Mouse (Mus musculus) adrenal gland, postnatal 36 days (tissue): ENCODE results near the gene Ptrhd1. TPM values are rescaled to one million over a fixed set of nuclear protein-coding genes. Genes with fewer than 3 reads are reported as not detected.
"Not testable (repeated sequence)": the region's sequence is repeated elsewhere in the genome, so short reads cannot be mapped to it uniquely, and the experiment has no call there.

Source experiments
- DNase-seq, 2 experiments: peaks; one replicate each; pipeline ENCODE4 v3.0.0; 2021; ENCODE audit warnings: mixed read lengths in 1 of 2
- long read RNA-seq, 2 experiments: library from polyadenylated mRNA; stranded (forward); transcript quantifications; one replicate each; pipeline ENCODE4 v2.0.0; 2021; ENCODE audit warnings: borderline sequencing depth in 2 of 2
- total RNA-seq, 2 experiments: library from RNA; stranded (reverse); gene quantifications; 2 replicates each; pipeline ENCODE4 v1.2.3; 2021

Ptrhd1 gene
- 1 to 10 TPM; 7.3 to 8.3 TPM for total RNA-seq
- long read RNA-seq, experiment 1, transcript Ptrhd1-201 (2 exons, 3,840 nt), result major isoform, 24 of 30 reads
- long read RNA-seq, experiment 1, partial matches to known transcripts, result 0 of 30 reads
- long read RNA-seq, experiment 1, other reads (novel, unspliced or antisense), result 6 of 30 reads
- long read RNA-seq, experiment 2, transcript Ptrhd1-201 (2 exons, 3,840 nt), result major isoform, 12 of 13 reads
- long read RNA-seq, experiment 2, partial matches to known transcripts, result 0 of 13 reads
- long read RNA-seq, experiment 2, other reads (novel, unspliced or antisense), result 1 of 13 reads

DNA sequence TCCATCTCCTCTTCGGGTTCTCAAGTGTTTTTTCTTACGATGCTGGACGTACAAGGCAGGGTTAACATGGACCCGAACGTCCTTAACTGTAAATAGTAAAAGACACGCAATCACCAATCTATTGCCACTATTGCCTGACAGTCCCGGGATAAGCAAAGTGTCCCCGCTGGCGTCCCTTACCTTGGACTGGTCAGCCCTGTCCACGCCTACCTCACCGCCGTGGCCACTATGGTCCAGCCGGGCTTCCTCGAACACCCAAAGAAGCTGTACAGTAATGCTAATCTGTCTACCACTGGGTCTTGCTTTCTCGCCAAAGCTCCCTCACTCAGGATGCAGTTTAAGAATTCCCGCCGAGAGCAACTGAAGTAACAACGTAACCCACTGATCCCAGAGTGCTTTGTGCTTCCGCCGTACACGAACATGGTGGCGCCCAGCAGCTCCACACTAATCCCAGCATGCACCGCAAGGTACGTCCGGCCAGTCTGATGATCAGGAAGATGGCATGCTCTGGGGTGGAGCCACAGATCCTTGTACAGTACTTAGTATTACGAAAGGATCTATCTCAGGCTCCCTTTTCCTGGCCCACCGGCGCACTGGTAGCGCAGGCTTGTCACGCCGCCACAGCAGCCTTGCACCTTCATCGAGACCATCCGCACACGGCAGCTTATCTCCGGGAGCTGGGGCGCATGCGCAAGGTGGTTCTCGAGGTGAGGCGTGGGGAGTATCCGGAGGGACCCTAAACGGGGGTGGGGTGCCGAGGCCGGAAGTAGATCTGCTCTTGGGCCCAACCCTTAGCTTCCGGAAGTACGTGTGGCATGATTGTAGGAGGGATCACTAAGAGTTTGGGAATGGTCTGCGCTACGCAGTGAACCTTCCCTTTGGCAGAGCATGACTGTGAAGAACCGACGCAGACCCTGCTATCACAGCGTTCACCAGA is at the start of gene Ptrhd1, which contains the start of gene Cenpo:
Ptrhd1 (plus strand) TSS at position 456 of the 937 bp plus-strand sequence.
Cenpo (minus strand) TSS at position 723 of the 937 bp plus-strand sequence.
- peak; percentile 95 for DNase-seq

- DNase-seq, result no peak
Observed at GRCm38 (mm10) chr12:4184648-4185047, 49.2 kb upstream of the Ptrhd1 start.

GRCm38 (mm10) chr12:4188171-4189059 is 45.4 kb upstream of the Ptrhd1 start:
- peak; percentile 77 to 85 for DNase-seq

DNA sequence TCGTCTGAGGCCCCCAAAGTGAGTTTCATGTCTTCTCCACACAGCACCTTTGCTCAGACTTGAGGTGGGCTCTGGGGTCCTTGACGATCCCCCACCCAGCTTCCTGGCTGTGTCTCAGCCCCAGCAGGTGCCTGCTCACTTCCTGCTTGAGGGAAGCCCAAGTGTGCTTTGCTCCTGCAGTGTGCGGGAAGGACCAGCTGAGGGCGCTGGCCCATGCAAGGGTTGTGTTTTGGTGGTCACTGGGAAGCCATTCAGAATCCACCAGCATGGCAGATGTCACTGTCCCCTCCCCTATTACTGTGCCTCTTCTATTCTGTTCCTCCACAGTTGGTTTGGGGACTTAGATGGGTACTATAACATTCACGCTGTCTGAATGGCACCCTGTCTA is 44.8 kb upstream of the Ptrhd1 start:
- DNase-seq, result no peak

GRCm38 (mm10) chr12:4192514-4192913 is 41.3 kb upstream of the Ptrhd1 start:
- DNase-seq, result no peak

DNA sequence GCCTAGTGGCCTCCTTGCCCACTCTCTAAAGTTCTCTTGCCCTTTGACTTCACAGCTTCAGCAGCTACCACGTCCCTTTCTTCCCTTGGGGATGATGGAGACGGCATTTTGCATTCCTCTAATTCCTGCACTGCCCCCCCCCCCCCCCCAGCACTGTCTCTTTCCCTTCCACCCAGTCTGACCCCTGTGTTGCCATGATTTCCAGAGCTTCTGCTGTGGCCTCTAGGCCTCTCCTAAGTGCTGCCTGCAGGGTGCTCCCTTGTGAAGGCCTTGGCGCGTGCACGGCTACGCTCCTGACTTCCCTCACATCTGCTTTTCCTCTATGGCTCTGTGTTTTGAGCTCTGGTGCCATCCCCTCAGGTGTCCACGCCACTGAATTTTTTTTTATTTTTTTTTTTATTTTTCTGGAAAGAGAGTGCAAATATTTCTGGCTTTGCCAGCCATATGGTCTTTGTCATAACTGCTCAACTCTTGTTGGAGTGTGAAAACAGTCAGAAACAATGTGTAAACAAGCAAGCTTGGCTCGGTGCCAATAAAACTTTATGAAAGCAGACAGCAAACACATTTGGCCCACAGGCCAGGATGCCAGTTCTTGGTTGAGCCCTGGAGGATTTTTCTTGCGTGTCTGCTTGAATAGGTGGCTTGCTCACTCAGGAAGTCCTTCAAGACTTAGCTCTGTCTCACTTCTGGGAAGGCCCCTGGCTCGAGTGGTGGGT is 40.6 kb upstream of the Ptrhd1 start:
- DNase-seq, result no peak

GRCm38 (mm10) chr12:4194643-4195042 is 39.2 kb upstream of the Ptrhd1 start:
- no peak for DNase-seq

- DNase-seq, result peak; percentile 33 to 51
Observed at GRCm38 (mm10) chr12:4198702-4199101, 35.1 kb upstream of the Ptrhd1 start.

- DNase-seq, result no peak
Observed at GRCm38 (mm10) chr12:4199271-4199670, 34.6 kb upstream of the Ptrhd1 start.

DNA sequence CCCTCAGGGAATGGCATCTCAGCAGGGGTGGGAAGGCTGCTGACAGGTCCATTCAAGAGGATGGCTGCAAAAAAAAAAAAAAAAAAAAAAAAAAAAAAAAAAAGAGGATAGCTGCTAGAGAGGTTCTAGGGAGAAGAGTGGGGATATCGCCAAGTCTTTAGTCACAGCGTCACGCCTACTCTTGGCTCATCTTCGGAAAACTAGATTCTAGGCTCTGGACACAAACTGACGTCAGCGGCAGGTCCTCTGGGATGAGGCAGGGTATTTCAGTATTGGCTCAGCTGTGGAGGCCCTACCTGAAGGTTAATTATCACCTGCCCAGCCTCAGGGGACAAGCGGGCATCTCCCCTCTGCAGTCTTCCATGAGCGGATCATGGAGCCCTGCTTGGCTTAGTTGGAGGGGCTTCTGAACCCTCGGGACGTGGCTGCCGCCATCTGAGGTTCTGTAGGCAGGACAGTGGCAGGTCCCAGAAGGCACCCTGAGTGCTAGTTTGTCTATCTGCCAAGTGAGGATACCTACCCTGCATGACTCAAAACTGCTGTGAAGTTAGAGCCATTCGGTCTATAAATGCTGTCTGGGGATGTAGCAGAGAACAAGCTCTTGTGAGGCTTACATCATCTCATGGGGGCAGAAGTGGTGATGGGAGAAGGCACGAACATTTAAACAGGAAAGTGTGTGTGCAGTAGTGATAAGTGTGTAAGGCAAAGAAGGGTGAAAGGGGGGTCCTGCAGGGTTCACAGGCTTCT is 32.2 kb upstream of the Ptrhd1 start:
- peak; percentile 42 to 44 for DNase-seq

GRCm38 (mm10) chr12:4202206-4202605 is 31.6 kb upstream of the Ptrhd1 start:
- no peak for DNase-seq

GRCm38 (mm10) chr12:4206106-4206505 is 27.7 kb upstream of the Ptrhd1 start:
- DNase-seq, result no peak

DNA sequence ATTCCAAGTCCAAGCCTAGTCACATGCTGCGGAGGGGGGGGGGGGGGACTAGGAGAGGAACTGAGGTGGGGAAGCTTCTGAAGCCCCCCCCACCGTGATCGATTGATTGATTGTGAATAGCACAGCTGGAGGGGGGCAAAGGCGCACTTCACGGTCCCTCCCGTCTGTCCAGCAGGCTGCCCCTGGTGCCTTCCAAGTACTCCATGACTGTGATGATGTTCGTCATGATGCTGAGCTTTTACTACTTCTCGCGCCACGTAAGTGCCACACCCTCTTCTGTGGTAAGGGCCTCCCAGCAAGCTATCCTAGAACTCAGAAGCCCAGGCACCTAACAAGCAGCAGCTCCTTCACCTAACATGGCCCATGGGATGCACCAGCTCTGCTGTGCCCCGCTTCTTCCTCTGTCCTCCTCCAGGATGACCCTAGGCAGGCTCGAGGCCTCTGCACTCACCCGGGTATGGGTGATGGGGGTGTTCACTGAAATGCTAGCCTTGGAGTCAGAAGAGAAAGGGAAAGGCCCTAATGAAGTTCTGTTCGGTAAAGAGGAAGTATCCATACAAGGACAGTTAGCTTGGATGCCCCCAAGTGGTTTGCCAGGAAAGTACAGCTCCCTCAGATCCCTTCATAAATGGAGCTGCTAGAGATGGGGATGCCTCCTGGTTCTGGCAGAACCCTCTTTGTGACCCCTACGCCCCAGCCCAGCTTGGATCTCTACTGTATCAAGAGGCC is 25.3 kb upstream of the Ptrhd1 start:
- DNase-seq, result peak; percentile 65 to 76

GRCm38 (mm10) chr12:4209196-4209595 is 24.6 kb upstream of the Ptrhd1 start:
- DNase-seq, result no peak

GRCm38 (mm10) chr12:4211174-4211573 is 22.7 kb upstream of the Ptrhd1 start:
- no peak for DNase-seq

DNA sequence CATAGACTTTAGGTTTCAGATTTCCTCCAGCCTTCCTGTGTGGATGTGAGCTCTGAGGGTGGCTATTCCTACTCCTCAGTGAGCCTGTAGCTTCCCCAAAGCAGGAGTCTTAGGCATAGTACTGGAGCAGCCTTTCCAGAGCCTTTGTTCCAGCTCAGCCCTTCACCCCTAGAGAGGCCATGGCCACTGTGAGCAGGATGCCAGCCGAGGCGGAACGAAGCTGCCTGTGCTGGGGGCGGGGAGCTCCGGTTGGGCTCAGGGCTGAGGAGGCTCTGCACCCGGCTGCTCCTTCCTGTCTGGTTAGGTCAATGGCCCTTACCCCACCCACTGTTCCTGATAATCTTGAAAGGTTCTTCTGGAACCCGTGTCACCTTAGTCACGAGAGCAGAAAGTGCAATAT is 20.9 kb upstream of the Ptrhd1 start:
- peak; percentile 83 to 88 for DNase-seq

DNA sequence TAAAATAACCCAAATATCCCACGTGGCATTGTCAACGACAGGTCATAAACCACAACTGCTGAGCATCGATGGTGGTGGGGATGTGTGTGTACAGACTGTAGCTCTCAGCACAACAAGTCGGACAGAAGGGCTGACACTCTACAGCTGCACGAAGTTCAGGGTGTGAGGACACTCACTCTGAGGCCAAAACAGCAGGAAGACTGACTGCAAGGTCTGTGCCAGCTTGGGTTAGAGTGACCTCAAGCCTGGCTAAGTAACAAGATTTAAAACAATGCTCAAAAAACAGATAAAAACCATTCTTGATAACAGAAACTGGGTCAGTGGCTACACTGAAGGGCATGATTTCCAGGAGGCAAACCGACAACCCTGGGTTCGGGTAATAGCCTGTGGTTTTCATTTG is 3.7 kb upstream of the Ptrhd1 start:
- no peak for DNase-seq

DNA sequence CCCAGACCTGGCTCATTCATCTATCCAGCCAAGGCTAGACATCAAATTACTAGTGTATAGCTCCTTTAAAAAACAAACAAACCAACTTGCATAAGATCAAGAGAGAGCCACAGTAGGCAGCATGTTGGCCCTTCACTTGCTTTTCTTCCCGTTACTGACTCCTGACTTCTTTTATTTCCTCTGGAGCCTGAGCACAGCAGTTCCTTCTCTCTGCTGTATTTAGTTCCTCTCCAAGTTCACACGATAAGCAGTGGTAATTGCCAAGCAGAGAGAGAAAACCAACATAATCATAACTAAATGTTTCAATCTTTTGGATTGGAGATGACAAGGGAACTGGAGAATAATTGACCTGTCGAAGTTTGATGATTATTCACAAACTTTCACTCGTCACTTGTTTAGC is 1.1 kb upstream of the Ptrhd1 start:
- no peak for DNase-seq

- DNase-seq, result no peak
Observed at GRCm38 (mm10) chr12:4237481-4237880, 3.7 kb downstream of the Ptrhd1 start.

GRCm38 (mm10) chr12:4240281-4240680 is 6.5 kb downstream of the Ptrhd1 start:
- DNase-seq, result not testable (repeated sequence)
